In the genomic region with DNA sequence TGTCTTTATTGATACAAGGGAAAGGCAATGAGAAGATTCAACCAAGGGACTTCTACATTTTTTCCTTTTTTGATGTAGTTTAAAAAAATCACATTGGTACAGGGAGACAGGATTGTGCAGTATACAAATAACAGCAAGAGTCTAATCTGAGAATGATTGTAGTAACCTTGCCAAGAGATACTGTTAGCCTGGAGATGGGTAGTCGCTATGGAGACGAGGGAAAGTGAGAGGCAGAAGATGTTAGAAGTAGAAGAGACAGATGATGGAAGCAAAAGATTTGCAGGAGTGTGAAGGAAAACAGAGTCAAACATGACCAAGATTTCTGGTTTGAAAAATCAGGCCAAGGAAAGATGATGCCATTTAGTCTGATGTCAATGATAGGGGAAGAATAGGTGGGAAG, we compare ENCODE assay signal across 28 mouse cellular contexts.
A peak's percentile ranks its signal among the peaks of the same experiment; 100 is the strongest.
DNase-seq lines count a peak whose midpoint lies in the region; ATAC-seq and TF ChIP-seq lines count a peak whose summit lies in the region.
"Had no signal": no experiment of that assay in that cellular context is flagged by ENCODE, and none has a peak within 500 bp of the region (broad histone marks: within the 10 kb centered on the region; RNA-seq: fewer than 3 reads in every experiment).

No protein-coding gene starts in this region.

- ATAC-seq in forebrain, postnatal 0 days = peak; percentile 47
- no peak for ATAC-seq in forebrain, embryonic 13.5 days
- ATAC-seq: activated CD4-positive, CD25-positive, alpha-beta regulatory T cell, adult 4 months; CD4-positive, CD25-positive, alpha-beta regulatory T cell, adult 4 months; forebrain, embryonic 15.5 days; Patski had no signal

- intact Hi-C loops in left cerebral cortex, postnatal 10 days (cut with DNase I) = no loop called here

- H3K36me3 ChIP-seq in forebrain, postnatal 0 days (ENCODE audit: insufficient read depth) = no peaks in the 10 kb centered on the region
- no peaks in the 10 kb centered on the region for H3K36me3 ChIP-seq in forebrain, embryonic 13.5 days (ENCODE audit: poor library complexity, severe bottlenecking)
- H3K36me3 ChIP-seq: embryonic facial prominence, embryonic 13.5 days; embryonic facial prominence, embryonic 15.5 days; forebrain, embryonic 10.5 days; forebrain, embryonic 12.5 days; forebrain, embryonic 15.5 days; G1E had no signal

- WGBS in forebrain, postnatal 0 days = 80% methylated on average over 2 of the region's 2 CpGs
- WGBS in forebrain, embryonic 13.5 days = 93% methylated on average over 2 of the region's 2 CpGs

- H3K4me1 ChIP-seq in forebrain, postnatal 0 days (ENCODE audit: insufficient read depth) = no peaks in the 10 kb centered on the region
- no peaks in the 10 kb centered on the region for H3K4me1 ChIP-seq in forebrain, embryonic 13.5 days
- H3K4me1 ChIP-seq: embryonic facial prominence, embryonic 13.5 days; embryonic facial prominence, embryonic 15.5 days; forebrain, embryonic 10.5 days; forebrain, embryonic 12.5 days; forebrain, embryonic 15.5 days had no signal

- H3K9ac ChIP-seq in forebrain, postnatal 0 days = no peak overlapping the region
- no peak overlapping the region for H3K9ac ChIP-seq in forebrain, embryonic 13.5 days
- H3K9ac ChIP-seq: embryonic facial prominence, embryonic 13.5 days; embryonic facial prominence, embryonic 15.5 days; forebrain, embryonic 12.5 days; forebrain, embryonic 15.5 days had no signal

- no peak overlapping the region for H3K4me2 ChIP-seq in forebrain, postnatal 0 days (ENCODE audit: low read depth)
- no peak overlapping the region for H3K4me2 ChIP-seq in forebrain, embryonic 13.5 days
- H3K4me2 ChIP-seq: embryonic facial prominence, embryonic 13.5 days; embryonic facial prominence, embryonic 15.5 days; forebrain, embryonic 12.5 days; forebrain, embryonic 15.5 days had no signal

- no peaks in the 10 kb centered on the region for H3K27me3 ChIP-seq in forebrain, postnatal 0 days (ENCODE audit: insufficient read depth, low read length)
- H3K27me3 ChIP-seq in forebrain, embryonic 13.5 days = no peaks in the 10 kb centered on the region
- H3K27me3 ChIP-seq: CH12.LX; embryonic facial prominence, embryonic 13.5 days; embryonic facial prominence, embryonic 15.5 days; forebrain, embryonic 12.5 days; forebrain, embryonic 15.5 days had no signal

- TF ChIP-seq CTCF in forebrain, postnatal 0 days (IDR thresholded peaks at IDR 0.05; ENCODE audit: low read depth) = no peak

- no peak for DNase-seq in forebrain, postnatal 0 days
- peak; percentile 14 for DNase-seq in left cerebral cortex, adult 11 months (ENCODE audit: low spot score)
- no peak for DNase-seq in left cerebral cortex, postnatal 10 days (ENCODE audit: extremely low spot score in 1 of 2, low spot score in 2 of 2)
- peak; percentile 60 for DNase-seq in brain, adult 2 months (ENCODE audit: low read depth, low spot score)
- DNase-seq in layer of hippocampus, adult 8-10 months (ENCODE audit: low spot score in 2 of 2) = no peak
- DNase-seq: adrenal gland, adult 8-10 months; adrenal gland, postnatal 14 days; adrenal gland, postnatal 36 days; B cell, adult 2 months; cerebellum, adult 11 months; cerebellum, adult 18-20 months; cerebellum, adult 8-10 months; cerebellum, adult 9-11 months; cerebellum, postnatal 14 days; cerebellum, postnatal 36 days; embryo, embryonic 11 days had no signal

- no peaks in the 10 kb centered on the region for H3K9me3 ChIP-seq in forebrain, postnatal 0 days (ENCODE audit: low read length)
- H3K9me3 ChIP-seq in forebrain, embryonic 13.5 days (replicated peaks) = no peaks in the 10 kb centered on the region
- H3K9me3 ChIP-seq: embryonic facial prominence, embryonic 13.5 days; embryonic facial prominence, embryonic 15.5 days; forebrain, embryonic 10.5 days; forebrain, embryonic 12.5 days; forebrain, embryonic 15.5 days; G1E had no signal

- no peak overlapping the region for H3K27ac ChIP-seq in forebrain, postnatal 0 days (ENCODE audit: low read depth, low read length)
- no peak overlapping the region for H3K27ac ChIP-seq in forebrain, embryonic 13.5 days
- H3K27ac ChIP-seq: embryonic facial prominence, embryonic 13.5 days; embryonic facial prominence, embryonic 15.5 days; forebrain, embryonic 10.5 days; forebrain, embryonic 12.5 days; forebrain, embryonic 15.5 days had no signal

- no peak overlapping the region for H3K4me3 ChIP-seq in forebrain, postnatal 0 days (ENCODE audit: low read depth, low read length)
- no peak overlapping the region for H3K4me3 ChIP-seq in forebrain, embryonic 13.5 days
- H3K4me3 ChIP-seq: embryonic facial prominence, embryonic 13.5 days; embryonic facial prominence, embryonic 15.5 days; erythroblast, embryonic 14.5 days; forebrain, embryonic 10.5 days; forebrain, embryonic 12.5 days; forebrain, embryonic 15.5 days had no signal

Comparison
In these comparisons a context has a peak if more than half of its experiments do, and no peak if none do; other contexts are left out.
1. DNase-seq: peak in left cerebral cortex, adult 11 months (single experiment) and brain, adult 2 months (single experiment); none in forebrain, postnatal 0 days (single experiment), left cerebral cortex, postnatal 10 days (0 of 2) and layer of hippocampus, adult 8-10 months (0 of 2).